Mouse (Mus musculus) brain, embryonic 14.5 days (tissue): ENCODE measurements around the gene Tmem165. TPM values are rescaled to one million over a fixed set of nuclear protein-coding genes. Genes with fewer than 3 reads are reported as not detected.

Experiments
- DNase-seq: peaks from one replicate; pipeline ENCODE4 v3.0.0-alpha.2; 2011; ENCODE audit warnings: low read depth
- CTCF ChIP-seq: fragments of 200-500 bp; IDR thresholded peaks from 2 replicates; pipeline ENCODE4 v1.5.1; 2012; ENCODE audit warnings: inconsistent platforms, mild to moderate bottlenecking, moderate library complexity, borderline replicate concordance; ENCODE audit not compliant: insufficient read depth, insufficient read length; ENCODE audit errors: extremely low read depth
- POLR2A ChIP-seq: fragments of 200-500 bp; IDR thresholded peaks from 2 replicates; pipeline ENCODE4 v1.6.1; 2012; ENCODE audit warnings: mild to moderate bottlenecking, inconsistent platforms, borderline replicate concordance; ENCODE audit not compliant: poor library complexity, insufficient read depth, insufficient read length, severe bottlenecking; ENCODE audit errors: extremely low read depth
- polyA plus RNA-seq: library from polyadenylated mRNA; depleted of rRNA; stranded (reverse); fragments of >200 nt; gene quantifications from 2 replicates; pipeline ENCODE4 v1.2.3, GENCODE M21; 2012

Tmem165 gene
- polyA plus RNA-seq, 1 experiment: 63.6 TPM

DNA sequence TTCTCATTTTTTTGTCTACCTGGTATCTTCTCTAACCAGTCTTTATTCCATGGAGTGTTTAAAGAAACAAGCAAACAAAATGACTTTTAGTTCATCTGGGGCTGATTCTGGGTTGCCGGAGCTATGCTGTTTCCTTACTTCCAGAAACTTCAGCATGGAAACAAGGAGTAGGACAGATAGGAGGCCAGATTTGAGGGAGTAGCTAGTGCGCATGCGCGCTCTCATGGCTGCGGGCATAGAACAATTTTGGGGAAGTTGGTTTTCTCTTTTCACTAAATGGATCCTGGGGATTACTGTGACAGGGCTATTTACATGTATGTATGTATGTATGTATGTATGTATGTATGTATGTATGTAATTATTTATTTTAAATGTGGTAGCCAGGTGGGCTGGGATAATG, 4.5 kb upstream of the Tmem165 start:
- TF ChIP-seq CTCF: no peak
- no peak for TF ChIP-seq POLR2A
- DNase-seq: no peak

DNA sequence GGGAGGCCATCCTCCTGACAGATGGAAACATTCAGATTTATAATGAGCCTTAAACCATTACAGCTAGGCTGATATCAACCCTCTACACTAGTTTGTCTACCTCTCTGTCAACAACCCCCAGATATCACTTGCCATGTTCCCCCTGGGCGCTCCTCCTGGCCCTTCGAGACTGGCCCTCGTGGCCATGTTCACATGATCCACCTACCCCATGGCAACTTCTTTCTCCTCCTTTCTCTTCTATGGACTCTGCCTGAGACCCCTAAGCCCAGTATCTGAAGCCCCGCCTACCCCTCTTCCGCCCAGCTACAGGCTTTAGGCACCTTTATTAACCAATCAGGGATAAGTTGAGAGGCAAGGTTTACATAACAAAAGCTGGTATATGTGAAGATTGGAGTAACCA, 3.9 kb upstream of the Tmem165 start:
- no peak for DNase-seq
- TF ChIP-seq POLR2A (no peak), CTCF (no peak)

DNA sequence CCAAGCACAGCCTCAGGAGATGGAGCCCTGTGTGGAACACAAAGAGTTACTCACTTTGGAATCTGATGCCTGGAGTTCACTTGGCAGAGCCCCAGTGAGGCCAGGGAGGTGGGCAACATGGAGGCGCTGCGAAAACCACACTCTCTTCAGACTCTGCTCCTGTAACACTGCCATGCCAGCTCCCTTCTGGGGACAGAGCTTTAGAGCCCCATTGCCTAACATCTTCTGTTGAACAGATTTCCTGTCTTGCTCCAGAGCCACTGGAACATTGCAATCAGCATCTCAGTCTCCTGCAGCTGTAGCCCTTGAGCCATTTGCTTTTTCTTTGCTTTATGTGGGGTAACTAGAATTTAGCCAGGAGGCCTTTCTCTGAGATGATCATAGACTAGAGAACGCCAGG, 1.4 kb upstream of the Tmem165 start:
- peak; percentile 15 for DNase-seq
- TF ChIP-seq CTCF (no peak), POLR2A (no peak)

DNA sequence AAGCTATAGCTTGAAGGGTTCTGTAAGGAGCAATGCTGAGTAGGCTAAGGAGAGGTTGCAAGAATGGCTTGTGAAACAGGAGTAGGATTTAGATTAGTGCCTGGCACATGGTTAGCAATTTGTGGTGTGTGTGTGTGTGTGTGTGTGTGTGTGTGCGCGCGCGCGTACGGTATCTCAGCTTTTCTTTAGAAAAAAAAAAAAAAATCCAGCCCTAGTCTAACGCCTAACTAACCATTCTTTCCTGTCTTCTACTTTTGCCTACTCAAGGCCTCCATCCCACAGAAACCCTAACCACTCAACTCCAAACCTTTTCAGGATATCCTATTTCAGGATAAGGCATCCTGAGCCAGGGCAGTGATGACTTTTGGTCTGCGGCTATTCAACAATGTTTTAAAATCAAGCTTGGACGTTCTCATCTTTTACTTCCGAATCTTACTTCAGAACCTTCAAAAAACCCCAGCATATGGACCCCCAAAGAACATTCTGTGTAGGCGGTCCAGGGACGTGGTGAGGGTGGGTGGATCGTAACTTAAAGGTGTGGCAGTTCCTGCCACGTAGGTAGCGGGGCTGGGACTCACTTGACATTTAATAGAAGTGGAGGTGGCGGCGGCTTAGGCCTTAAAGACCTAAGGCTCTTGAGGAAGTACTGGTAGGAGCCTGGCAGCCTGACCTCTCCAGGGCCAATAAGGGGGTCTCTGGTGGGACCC, 484 bp upstream of the Tmem165 start:
- no peak for TF ChIP-seq CTCF
- no peak for TF ChIP-seq POLR2A
- peak; percentile 8 for DNase-seq

DNA sequence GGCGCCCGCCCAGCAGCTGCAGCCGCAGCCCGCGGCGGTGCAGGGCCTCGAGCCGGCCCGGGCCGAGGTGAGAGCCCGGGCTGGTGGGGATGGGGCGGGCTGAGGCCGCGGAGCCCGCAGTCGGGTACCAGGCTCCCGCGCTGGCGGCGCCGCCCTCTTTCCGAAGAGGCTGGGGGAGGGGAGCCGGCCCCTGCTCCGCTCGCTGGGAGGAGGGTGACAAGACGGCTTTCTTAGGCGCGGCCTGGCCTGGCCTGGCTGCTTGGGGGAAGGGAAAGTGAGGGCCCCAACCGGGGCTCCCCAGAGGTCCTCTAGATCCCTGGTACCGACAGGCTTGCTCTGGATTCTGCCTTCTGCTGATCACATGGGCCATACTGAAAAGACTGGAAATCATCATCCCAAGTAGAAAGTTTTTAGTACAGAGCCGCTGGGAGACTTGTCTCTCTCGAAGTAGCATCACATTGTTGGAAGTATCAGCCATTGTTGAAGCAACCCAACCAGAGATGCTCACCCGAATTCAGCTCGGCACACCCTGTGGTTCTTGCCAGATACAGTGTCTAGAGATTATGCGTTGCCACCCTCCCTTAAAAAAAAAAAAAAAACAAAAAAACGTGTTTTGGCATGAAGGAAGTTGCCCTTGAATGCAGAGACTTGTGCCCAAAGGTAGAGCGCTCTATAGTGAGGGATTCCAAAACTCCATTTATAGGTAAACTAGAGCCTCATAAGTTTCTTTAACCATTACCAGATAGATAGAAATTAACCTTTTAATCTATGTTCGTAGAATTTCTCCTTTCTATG, 803 bp downstream of the Tmem165 start:
- DNase-seq: peak; percentile 88

DNA sequence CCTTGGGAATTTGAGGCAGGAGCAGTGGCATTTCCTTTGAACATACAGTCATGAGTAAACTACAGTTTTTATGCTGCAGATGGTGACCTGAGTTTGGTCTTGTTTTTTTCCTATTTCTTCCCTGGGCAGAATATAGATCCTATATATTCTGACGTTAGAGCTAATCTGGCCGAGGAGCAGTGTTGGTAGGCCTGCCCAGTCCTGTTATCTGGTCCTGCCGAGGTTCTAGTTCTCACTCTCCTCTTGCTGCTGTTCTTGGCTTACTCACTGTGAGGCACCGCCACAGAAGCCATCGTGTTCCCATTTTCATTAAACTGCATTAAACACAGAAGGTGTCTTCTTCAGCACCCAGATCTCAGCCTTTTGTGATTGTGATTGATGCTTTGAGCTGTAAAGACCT, 4.2 kb downstream of the Tmem165 start:
- no peak for TF ChIP-seq POLR2A
- TF ChIP-seq CTCF: no peak
- DNase-seq: no peak

More for the DNA sequence above, 803 bp downstream of the Tmem165 start:
- no peak for TF ChIP-seq CTCF
- no peak for TF ChIP-seq POLR2A

DNA sequence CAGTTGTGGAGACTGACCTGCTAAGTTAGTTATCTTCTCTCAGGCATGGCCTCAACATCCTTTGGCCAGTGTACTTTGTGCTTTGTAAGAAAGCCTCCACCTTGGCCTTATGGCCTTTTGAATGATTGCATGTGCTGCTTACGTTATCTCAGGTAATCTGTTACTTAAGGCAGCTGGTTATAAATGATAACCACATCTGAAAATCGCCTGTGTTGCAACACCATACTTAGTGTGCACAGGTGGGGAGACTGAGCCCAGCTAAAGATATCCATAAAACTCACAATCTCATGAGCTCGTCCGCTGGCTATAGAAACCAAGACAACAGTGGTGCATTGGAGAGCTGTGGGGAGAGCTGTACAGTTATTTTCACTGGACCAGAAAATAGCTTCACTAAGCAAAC, 6.9 kb downstream of the Tmem165 start:
- TF ChIP-seq POLR2A (no peak), CTCF (no peak)
- DNase-seq: no peak

DNA sequence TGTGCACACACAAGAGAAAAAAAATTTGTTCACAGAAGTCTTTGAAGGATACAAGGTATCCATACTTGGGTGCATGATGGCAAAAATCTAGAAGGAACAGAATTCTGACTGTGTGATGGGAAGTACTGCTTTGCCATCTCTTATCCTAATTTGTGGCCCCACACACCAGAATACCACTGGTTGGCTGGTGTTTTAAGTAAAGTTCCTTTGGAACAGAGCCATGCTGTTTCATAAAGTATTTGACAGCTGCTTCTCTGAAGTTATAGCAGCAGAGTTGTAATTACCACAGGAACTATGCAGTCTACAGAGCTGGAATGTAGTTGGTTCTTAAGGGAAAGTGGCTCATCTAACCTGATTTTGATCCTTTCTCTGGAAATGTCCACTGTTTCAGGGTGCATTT, 9.4 kb downstream of the Tmem165 start:
- TF ChIP-seq CTCF (no peak), POLR2A (no peak)
- DNase-seq: no peak

DNA sequence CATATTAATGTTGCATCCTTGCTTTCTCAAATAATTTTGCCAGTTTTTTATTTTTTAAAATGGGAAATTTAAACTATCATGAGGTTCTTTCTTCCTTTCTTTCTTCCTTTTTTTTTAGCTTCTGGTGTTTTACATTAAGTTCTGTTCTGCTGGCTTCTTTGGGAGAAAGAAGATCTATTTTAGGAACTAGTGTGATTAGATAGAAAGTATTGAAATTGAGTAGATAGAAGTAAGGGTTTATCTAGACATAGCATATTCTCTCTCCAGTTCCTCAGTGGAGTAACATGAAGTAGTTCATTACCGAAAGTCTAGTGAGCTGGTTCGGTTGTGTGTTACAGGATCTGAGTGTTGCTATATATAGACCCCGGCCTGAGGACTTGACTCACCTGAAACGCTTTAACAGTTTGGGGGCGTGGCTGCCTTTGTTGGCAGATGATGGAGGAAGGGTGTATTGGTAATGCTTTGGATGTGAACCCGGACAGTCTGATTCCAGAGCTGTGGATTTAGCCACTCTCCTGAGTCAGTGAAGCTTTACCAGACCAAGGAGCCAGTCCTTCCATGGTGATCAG, 10.8 kb downstream of the Tmem165 start:
- TF ChIP-seq POLR2A (no peak), CTCF (no peak)
- no peak for DNase-seq

DNA sequence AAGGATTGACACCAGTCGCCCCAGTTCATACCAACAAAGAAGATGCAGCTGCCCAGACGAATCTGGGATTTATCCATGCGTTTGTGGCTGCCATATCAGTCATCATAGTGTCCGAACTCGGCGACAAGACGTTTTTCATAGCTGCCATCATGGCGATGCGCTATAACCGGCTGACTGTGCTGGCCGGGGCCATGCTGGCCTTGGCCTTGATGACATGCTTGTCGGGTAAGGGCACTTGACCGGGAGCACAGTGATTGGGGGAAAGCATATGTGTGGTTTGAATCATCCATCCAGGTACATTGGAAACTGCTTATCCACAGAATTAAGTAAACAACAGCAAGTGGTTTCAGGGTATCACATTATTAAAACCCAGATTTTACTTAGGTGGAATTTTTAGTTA, 15.7 kb downstream of the Tmem165 start:
- no peak for TF ChIP-seq POLR2A
- TF ChIP-seq CTCF: no peak

DNA sequence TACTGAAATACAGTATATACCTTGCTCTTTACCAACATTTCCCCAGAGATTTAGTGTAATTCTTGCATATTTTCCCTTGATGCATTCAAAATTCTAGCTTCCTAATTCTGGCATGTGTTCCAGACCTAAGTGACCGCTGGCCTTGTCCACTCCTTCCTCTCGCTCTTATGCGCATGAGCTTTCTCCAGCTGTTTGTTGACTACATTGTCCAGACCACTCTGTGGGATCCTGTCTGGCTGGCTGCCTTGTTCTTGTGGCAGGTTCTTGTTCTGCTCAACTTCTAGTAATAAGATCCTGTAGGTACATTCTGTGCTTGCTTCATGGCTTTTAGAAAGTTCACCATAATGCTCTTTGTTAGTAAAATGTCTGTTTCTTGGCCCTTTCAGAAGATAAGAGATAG, 19.5 kb downstream of the Tmem165 start:
- DNase-seq: no peak
- TF ChIP-seq CTCF (no peak), POLR2A (no peak)

More for the DNA sequence above, 15.7 kb downstream of the Tmem165 start:
- no peak for DNase-seq
